22 mouse cellular contexts compared by ENCODE assay signal in genomic region chr16:24992494-24992893, GRCm38 (mm10).
DNase-seq lines count a peak whose midpoint lies in the region; ATAC-seq and TF ChIP-seq lines count a peak whose summit lies in the region.
"Had no signal": no experiment of that assay in that cellular context is flagged by ENCODE, and none has a peak within 500 bp of the region (broad histone marks: within the 10 kb centered on the region; RNA-seq: fewer than 3 reads in every experiment).

No protein-coding gene starts in this region.

- no peak for TF ChIP-seq CTCF in kidney, postnatal 0 days (IDR thresholded peaks at IDR 0.05; ENCODE audit: low read depth)

- no peak overlapping the region for H3K9ac ChIP-seq in kidney, postnatal 0 days (ENCODE audit: low read depth, low read length)
- no peak overlapping the region for H3K9ac ChIP-seq in embryonic facial prominence, embryonic 14.5 days (ENCODE audit: low read depth, low read length)
- H3K9ac ChIP-seq in stomach, embryonic 15.5 days = no peak overlapping the region
- H3K9ac ChIP-seq: embryonic facial prominence, embryonic 15.5 days; hindbrain, embryonic 14.5 days had no signal

- no peaks in the 10 kb centered on the region for H3K36me3 ChIP-seq in kidney, postnatal 0 days (ENCODE audit: insufficient read depth, low read length)
- no peaks in the 10 kb centered on the region for H3K36me3 ChIP-seq in embryonic facial prominence, embryonic 14.5 days (ENCODE audit: control insufficient read depth, insufficient read depth, low read length)
- no peaks in the 10 kb centered on the region for H3K36me3 ChIP-seq in stomach, embryonic 15.5 days
- no peaks in the 10 kb centered on the region for H3K36me3 ChIP-seq in hindbrain, embryonic 10.5 days
- H3K36me3 ChIP-seq: embryonic facial prominence, embryonic 15.5 days; forebrain, embryonic 10.5 days; G1E had no signal

- H3K4me2 ChIP-seq in kidney, postnatal 0 days (ENCODE audit: low read length) = no peak overlapping the region
- H3K4me2 ChIP-seq in embryonic facial prominence, embryonic 14.5 days (ENCODE audit: low read depth, low read length) = no peak overlapping the region
- H3K4me2 ChIP-seq in stomach, embryonic 15.5 days = no peak overlapping the region
- H3K4me2 ChIP-seq: embryonic facial prominence, embryonic 15.5 days; hindbrain, embryonic 14.5 days had no signal

- no peaks in the 10 kb centered on the region for H3K27me3 ChIP-seq in kidney, postnatal 0 days (ENCODE audit: insufficient read depth, low read length)
- H3K27me3 ChIP-seq in embryonic facial prominence, embryonic 14.5 days (replicated peaks; ENCODE audit: control insufficient read depth, insufficient read depth, low read length) = no peaks in the 10 kb centered on the region
- H3K27me3 ChIP-seq in stomach, embryonic 15.5 days (replicated peaks) = no peaks in the 10 kb centered on the region
- H3K27me3 ChIP-seq in hindbrain, embryonic 10.5 days (ENCODE audit: insufficient read depth, poor library complexity, severe bottlenecking) = no peaks in the 10 kb centered on the region
- H3K27me3 ChIP-seq: embryonic facial prominence, embryonic 15.5 days had no signal

- no peak overlapping the region for H3K4me3 ChIP-seq in kidney, postnatal 0 days (replicated peaks; ENCODE audit: low read depth, low read length)
- no peak overlapping the region for H3K4me3 ChIP-seq in embryonic facial prominence, embryonic 14.5 days (ENCODE audit: low read depth, low read length)
- no peak overlapping the region for H3K4me3 ChIP-seq in stomach, embryonic 15.5 days (replicated peaks)
- H3K4me3 ChIP-seq in hindbrain, embryonic 10.5 days = no peak overlapping the region
- H3K4me3 ChIP-seq: embryonic facial prominence, embryonic 15.5 days; erythroblast, embryonic 14.5 days; forebrain, embryonic 10.5 days; heart, embryonic 10.5 days had no signal

- ATAC-seq in kidney, postnatal 0 days (replicated peaks; ENCODE audit: low FRiP score, low read depth) = no peak
- ATAC-seq in embryonic facial prominence, embryonic 14.5 days (ENCODE audit: low read depth) = no peak
- ATAC-seq in stomach, embryonic 15.5 days (ENCODE audit: insufficient read depth, low FRiP score, low read depth) = no peak
- ATAC-seq in cerebellum, adult (ENCODE audit: insufficient number of reproducible peaks, low FRiP score, low TSS enrichment) = no peak
- ATAC-seq: CD4-positive, CD25-positive, alpha-beta regulatory T cell, adult 4 months; forebrain, embryonic 14.5 days had no signal

- H3K27ac ChIP-seq in kidney, postnatal 0 days = no peak overlapping the region
- no peak overlapping the region for H3K27ac ChIP-seq in embryonic facial prominence, embryonic 14.5 days (replicated peaks; ENCODE audit: low read depth, low read length)
- H3K27ac ChIP-seq in stomach, embryonic 15.5 days = peak overlapping the region; percentile 57; the same call in 1 of the 2 replicates
- no peak overlapping the region for H3K27ac ChIP-seq in hindbrain, embryonic 10.5 days
- H3K27ac ChIP-seq: embryonic facial prominence, embryonic 15.5 days; forebrain, embryonic 10.5 days; heart, embryonic 10.5 days; hindbrain, embryonic 14.5 days had no signal

- WGBS in kidney, postnatal 0 days = 89% methylated on average over 11 of the region's 11 CpGs
- 77% methylated on average over 11 of the region's 11 CpGs for WGBS in embryonic facial prominence, embryonic 14.5 days
- 76% methylated on average over 11 of the region's 11 CpGs for WGBS in stomach, embryonic 15.5 days
- WGBS in hindbrain, embryonic 10.5 days = 90% methylated on average over 11 of the region's 11 CpGs

- H3K9me3 ChIP-seq in kidney, postnatal 0 days (replicated peaks; ENCODE audit: low read length) = no peaks in the 10 kb centered on the region
- H3K9me3 ChIP-seq in embryonic facial prominence, embryonic 14.5 days (ENCODE audit: control insufficient read depth, low read length) = no peaks in the 10 kb centered on the region
- no peaks in the 10 kb centered on the region for H3K9me3 ChIP-seq in stomach, embryonic 15.5 days
- H3K9me3 ChIP-seq in hindbrain, embryonic 10.5 days = no peaks in the 10 kb centered on the region
- H3K9me3 ChIP-seq: embryonic facial prominence, embryonic 15.5 days; forebrain, embryonic 10.5 days; heart, embryonic 10.5 days had no signal

- no peaks in the 10 kb centered on the region for H3K4me1 ChIP-seq in kidney, postnatal 0 days (replicated peaks; ENCODE audit: insufficient read depth, low read length)
- peaks cover 4% of the 10 kb centered on the region for H3K4me1 ChIP-seq in embryonic facial prominence, embryonic 14.5 days (ENCODE audit: control insufficient read depth, insufficient read depth, low read length)
- no peaks in the 10 kb centered on the region for H3K4me1 ChIP-seq in stomach, embryonic 15.5 days
- no peaks in the 10 kb centered on the region for H3K4me1 ChIP-seq in hindbrain, embryonic 10.5 days (replicated peaks)

- DNase-seq in kidney, postnatal 0 days (ENCODE audit: low spot score) = peak; percentile 29
- no peak for DNase-seq in kidney, adult 11 months
- peak; percentile 51 for DNase-seq in embryonic facial prominence, embryonic 14.5 days (ENCODE audit: low spot score)
- no peak for DNase-seq in hindbrain, embryonic 10.5 days (ENCODE audit: low spot score)
- DNase-seq in c-Kit-positive CD71-positive TER-119-positive erythroid progenitor cells, embryonic 14.5 days (ENCODE audit: low spot score) = no peak
- DNase-seq: adrenal gland, postnatal 10 days; B cell, adult 2 months; cerebellum, adult 8-10 months; cerebellum, postnatal 14 days; gastrocnemius, postnatal 36 days; heart, postnatal 14 days; kidney, adult 18-20 months had no signal

Comparison
In these comparisons a context has a peak if more than half of its experiments do, and no peak if none do; other contexts are left out.
1. DNase-seq: peak in kidney, postnatal 0 days (single experiment) and embryonic facial prominence, embryonic 14.5 days (single experiment); none in kidney, adult 11 months (single experiment), hindbrain, embryonic 10.5 days (single experiment) and c-Kit-positive CD71-positive TER-119-positive erythroid progenitor cells, embryonic 14.5 days (single experiment).